Mouse (Mus musculus): ENCODE results near the gene Kctd15. TPM values are rescaled to one million over a fixed set of nuclear protein-coding genes. Genes with fewer than 3 reads are reported as not detected.

Gene Kctd15
- polyA plus RNA-seq, 1 experiment from 2014 or later: 35.8 TPM

Other genes starting within 250 kb of the Kctd15 start
- 15.7 and 18.9 TPM in 2 replicates for gene Chst8, start 156.0 kb upstream of the Kctd15 start, polyA plus RNA-seq (2016; fragmentation: Nextera tagmentation; extraction: Ambion mirVana)

Measured in midbrain, embryonic 12.5 days (tissue).